Mouse (Mus musculus) lung, adult 2 months (tissue): ENCODE data around the gene Nmt1. TPM values are rescaled to one million over a fixed set of nuclear protein-coding genes. Genes with fewer than 3 reads are reported as not detected.

Source experiments
- DNase-seq: peaks from one replicate; pipeline ENCODE4 v3.0.0; 2022
- H3K4me1 ChIP-seq: fragments of 200-500 bp; 2 replicates; pipeline ENCODE4 v1.6.1; 2011; ENCODE audit warnings: low read length; ENCODE audit not compliant: control insufficient read depth, insufficient read depth
- H3K4me3 ChIP-seq: fragments of 200-500 bp; replicated peaks from 2 replicates; pipeline ENCODE3; 2011; ENCODE audit warnings: low read depth, mild to moderate bottlenecking, control low read depth, low read length; ENCODE audit errors: extremely low read depth
- CTCF ChIP-seq: fragments of 200-500 bp; IDR thresholded peaks from 2 replicates; pipeline ENCODE4 v1.5.1; 2011; ENCODE audit warnings: mild to moderate bottlenecking, low read length, control low read depth; ENCODE audit not compliant: insufficient read depth
- POLR2A ChIP-seq: fragments of 200-500 bp; IDR thresholded peaks from 2 replicates; pipeline ENCODE4 v1.6.1; 2011; ENCODE audit warnings: low read depth, mild to moderate bottlenecking, control low read depth, low read length, borderline replicate concordance; ENCODE audit errors: extremely low read depth
- WGBS: fragments of 180-500 bp; shearing (Covaris S2); methylation state at CpG from one replicate; pipeline ENCODE4 v1.1.7; 2018; 5-methylcytosine and 5-hydroxymethylcytosine counted together
- polyA plus RNA-seq: library from polyadenylated mRNA; depleted of rRNA; stranded (reverse); fragments of >200 nt; gene quantifications from 2 replicates; pipeline ENCODE4 v1.2.3, GENCODE M21; 2012

Nmt1 gene
- polyA plus RNA-seq, 1 experiment = 32.2 TPM

- 35% methylated on average over 5 of the region's 5 CpGs for WGBS
- DNase-seq = peak; percentile 72
- TF ChIP-seq CTCF = no peak
- TF ChIP-seq POLR2A = no peak
These were observed 24.8 kb upstream of the Nmt1 start for GRCm38 (mm10) chr11:103003210-103003609.

GRCm38 (mm10) chr11:103004852-103005251, 23.1 kb upstream of the Nmt1 start:
- 63% methylated on average over 1 of the region's 1 CpGs for WGBS
- no peak for DNase-seq
- TF ChIP-seq CTCF (no peak), POLR2A (no peak)
- Histone ChIP-seq H3K4me3 (no peak overlapping the region), H3K4me1 (peaks cover 7% of the 10 kb centered on the region)

More at GRCm38 (mm10) chr11:103003210-103003609, 24.8 kb upstream of the Nmt1 start:
- Histone ChIP-seq H3K4me1 (peaks cover 15% of the 10 kb centered on the region), H3K4me3 (no peak overlapping the region)

DNA sequence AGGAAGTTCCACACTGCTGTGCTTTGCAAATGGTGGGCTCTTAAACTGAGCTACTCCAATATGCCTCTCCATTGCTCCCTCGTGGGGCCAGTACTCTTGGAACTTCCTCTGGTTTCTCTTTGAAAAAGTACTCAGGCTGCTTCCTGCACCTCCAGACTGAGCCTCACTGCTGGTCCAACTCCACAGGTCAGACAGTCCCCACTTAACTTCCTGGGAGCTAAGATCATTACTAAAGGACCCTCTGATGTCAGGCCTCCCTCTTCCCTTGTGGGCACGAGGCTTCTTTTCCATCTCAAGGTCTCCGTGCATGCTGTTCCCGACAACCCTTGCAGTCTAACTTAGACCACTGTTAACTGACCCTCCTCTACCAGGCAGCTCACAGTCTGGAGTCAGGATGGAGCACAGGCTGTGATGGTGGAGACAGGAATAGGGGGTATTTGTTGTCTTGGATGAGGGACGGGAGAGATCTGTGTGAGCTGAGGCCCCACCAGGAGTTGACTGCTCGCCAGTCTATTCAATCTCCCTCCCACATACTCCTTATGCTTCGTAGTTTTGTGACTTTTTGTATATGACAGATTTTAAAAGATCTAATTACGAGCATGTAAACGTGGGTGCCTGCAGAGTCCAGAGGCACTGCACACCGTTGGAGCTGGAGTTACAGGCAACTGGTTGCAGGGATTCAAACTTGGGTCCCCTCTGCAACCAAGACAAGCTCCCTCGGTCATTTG, 22.6 kb upstream of the Nmt1 start:
- H3K4me3 ChIP-seq = no peak overlapping the region
- H3K4me1 ChIP-seq = peaks cover 7% of the 10 kb centered on the region
- TF ChIP-seq CTCF (no peak), POLR2A (no peak)
- no peak for DNase-seq
- WGBS = 77% methylated on average over 11 of the region's 11 CpGs

DNA sequence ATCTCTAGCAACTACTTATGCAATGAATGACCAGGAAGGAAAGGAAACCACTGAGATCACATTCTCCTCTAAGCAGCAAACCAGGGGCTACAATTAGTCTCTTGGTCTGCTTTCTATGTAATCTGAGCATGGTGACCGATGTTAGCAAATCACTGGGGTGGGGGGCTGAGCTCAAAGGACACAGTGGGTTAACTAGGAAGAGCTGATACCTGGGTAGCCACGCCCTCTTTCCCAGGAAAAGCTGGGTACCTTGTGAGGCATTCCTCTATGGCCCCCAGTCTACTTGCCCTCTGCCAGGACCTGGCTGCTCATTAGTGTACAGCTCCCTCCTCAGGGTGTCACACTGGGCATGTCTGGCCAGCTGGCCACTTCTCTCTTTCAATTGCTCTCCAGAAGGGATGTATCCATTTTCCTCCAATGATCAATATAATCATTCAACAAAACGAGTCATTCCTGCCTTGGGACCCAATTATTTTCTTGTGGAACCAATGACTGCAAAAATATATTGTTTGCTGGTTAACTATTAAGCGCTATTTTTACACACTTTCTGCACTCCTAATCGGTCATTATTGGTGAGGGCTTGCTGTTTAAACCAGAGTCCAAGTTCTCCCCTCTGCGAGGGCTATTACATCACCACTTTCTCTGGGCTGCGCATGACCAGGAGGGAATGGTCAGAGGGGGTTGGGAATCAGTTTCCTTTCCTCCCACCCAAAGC, 21.5 kb upstream of the Nmt1 start:
- DNase-seq = no peak
- no peak for TF ChIP-seq CTCF
- TF ChIP-seq POLR2A = no peak
- peaks cover 7% of the 10 kb centered on the region for H3K4me1 ChIP-seq
- 75% methylated on average over 7 of the region's 7 CpGs for WGBS
- no peak overlapping the region for H3K4me3 ChIP-seq

GRCm38 (mm10) chr11:103007001-103007340, 21.0 kb upstream of the Nmt1 start:
- TF ChIP-seq POLR2A = no peak
- TF ChIP-seq CTCF = no peak
- Histone ChIP-seq H3K4me1 (peaks cover 7% of the 10 kb centered on the region), H3K4me3 (no peak overlapping the region)
- DNase-seq = no peak
- 35% methylated on average over 6 of the region's 6 CpGs for WGBS

GRCm38 (mm10) chr11:103008558-103008957, 19.4 kb upstream of the Nmt1 start:
- DNase-seq = no peak
- Histone ChIP-seq H3K4me3 (no peak overlapping the region), H3K4me1 (peaks cover 4% of the 10 kb centered on the region)
- TF ChIP-seq CTCF (no peak), POLR2A (no peak)
- 46% methylated on average over 7 of the region's 7 CpGs for WGBS

GRCm38 (mm10) chr11:103009208-103009607, 18.8 kb upstream of the Nmt1 start:
- TF ChIP-seq CTCF = peak; percentile 41; the same call in 1 of the 2 replicates
- no peak for TF ChIP-seq POLR2A
- no peak for DNase-seq
- Histone ChIP-seq H3K4me3 (no peak overlapping the region), H3K4me1 (peaks cover 4% of the 10 kb centered on the region)
- 83% methylated on average over 8 of the region's 8 CpGs for WGBS

- 74% methylated on average over 13 of the region's 13 CpGs for WGBS
- DNase-seq = no peak
- H3K4me1 ChIP-seq = peaks cover 4% of the 10 kb centered on the region
- TF ChIP-seq CTCF (no peak), POLR2A (no peak)
- no peak overlapping the region for H3K4me3 ChIP-seq
These were observed 17.4 kb upstream of the Nmt1 start for GRCm38 (mm10) chr11:103010454-103011205.

DNA sequence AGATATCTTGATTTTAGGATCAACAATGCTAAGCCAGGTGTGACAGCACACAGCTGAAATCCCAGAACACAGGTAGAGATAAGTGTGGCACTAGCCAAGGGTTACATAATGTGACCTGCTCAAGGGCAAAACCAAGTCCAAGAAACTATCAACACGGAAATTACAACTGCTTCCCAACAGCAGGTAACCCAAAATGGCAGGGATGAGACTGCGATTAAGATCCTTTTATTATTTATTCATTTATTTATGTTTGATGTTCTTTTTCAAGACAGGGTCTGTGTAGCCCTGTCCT, 16.8 kb upstream of the Nmt1 start:
- DNase-seq = no peak
- 81% methylated on average over 2 of the region's 2 CpGs for WGBS
- Histone ChIP-seq H3K4me3 (no peak overlapping the region), H3K4me1 (peaks cover 4% of the 10 kb centered on the region)
- TF ChIP-seq CTCF (no peak), POLR2A (no peak)
